Mouse (Mus musculus) G1E (cell line): ENCODE results near the gene Ppp2r5e. TPM values are rescaled to one million over a fixed set of nuclear protein-coding genes. Genes with fewer than 3 reads are reported as not detected.

Source experiments
- ATAC-seq: 2 replicates; pipeline ENCODE4 v1.8.0; 2016; ENCODE audit warnings: mild to moderate bottlenecking; ENCODE audit not compliant: insufficient number of reproducible peaks, poor library complexity, low FRiP score, severe bottlenecking; ENCODE audit errors: extremely low read depth
- DNase-seq: peaks from one replicate; pipeline ENCODE4 v3.0.0; 2012; ENCODE audit warnings: low spot score
- H3K27me3 ChIP-seq: 2 replicates; pipeline ENCODE4 v1.6.1; 2012; ENCODE audit warnings: mild to moderate bottlenecking, low read length, inconsistent platforms; ENCODE audit not compliant: insufficient read depth
- H3K36me3 ChIP-seq: replicated peaks from 2 replicates; pipeline ENCODE3; 2012; ENCODE audit warnings: mild to moderate bottlenecking, inconsistent platforms
- H3K4me1 ChIP-seq: 2 replicates; pipeline ENCODE4 v1.6.1; 2012; ENCODE audit warnings: low read depth, low read length, inconsistent platforms, mixed read lengths; ENCODE audit not compliant: insufficient read depth
- H3K4me3 ChIP-seq: 2 replicates; pipeline ENCODE4 v1.5.1; 2012; ENCODE audit warnings: low read depth, mild to moderate bottlenecking, inconsistent platforms, low read length, moderate library complexity, mixed read lengths
- H3K9me3 ChIP-seq: replicated peaks from 2 replicates; pipeline ENCODE4 v1.6.1; 2012; ENCODE audit warnings: inconsistent platforms
- CTCF ChIP-seq: IDR thresholded peaks from 2 replicates; pipeline ENCODE4 v1.5.1; 2012; ENCODE audit warnings: low read depth, low read length, inconsistent platforms, mixed read lengths
- GATA1 ChIP-seq: IDR thresholded peaks from 2 replicates; pipeline ENCODE4 v1.6.1; 2012; ENCODE audit warnings: borderline replicate concordance, low read length, inconsistent platforms, mixed read lengths
- GATA2 ChIP-seq: IDR thresholded peaks from 2 replicates; pipeline ENCODE4 v1.6.1; 2012; ENCODE audit warnings: low read depth, low read length, inconsistent platforms, borderline replicate concordance
- POLR2AphosphoS5 ChIP-seq: IDR thresholded peaks from 2 replicates; pipeline ENCODE4 v1.6.1; 2012; ENCODE audit warnings: low read depth, low read length, inconsistent platforms; ENCODE audit not compliant: insufficient replicate concordance
- TAL1 ChIP-seq: conservative IDR thresholded peaks from 2 replicates; pipeline ENCODE4 v1.6.1; 2012; ENCODE audit warnings: low read depth, low read length, inconsistent platforms, mixed read lengths
- polyA plus RNA-seq: library from polyadenylated mRNA; stranded (reverse); fragments of >175 nt; gene quantifications from 2 replicates; pipeline ENCODE4 v1.2.3, GENCODE M21; 2012
- total RNA-seq, 2 experiments: library from RNA; stranded (forward) in 1 of 2; stranded (reverse) in 1 of 2; fragments of 200-1000 nt in 1 of 2; fragments of >200 nt in 1 of 2; fragmentation: Nextera tagmentation in 1 of 2; gene quantifications; 2 replicates each; pipeline ENCODE4 v1.2.3; 2014 to 2017

Gene Ppp2r5e
- total RNA-seq (2014; fragmentation: Nextera tagmentation), result 69.2 and 111 TPM in 2 replicates
- 19.3 and 20.4 TPM in 2 replicates for total RNA-seq (2017)
- polyA plus RNA-seq, result 74.6 and 107 TPM in 2 replicates

DNA sequence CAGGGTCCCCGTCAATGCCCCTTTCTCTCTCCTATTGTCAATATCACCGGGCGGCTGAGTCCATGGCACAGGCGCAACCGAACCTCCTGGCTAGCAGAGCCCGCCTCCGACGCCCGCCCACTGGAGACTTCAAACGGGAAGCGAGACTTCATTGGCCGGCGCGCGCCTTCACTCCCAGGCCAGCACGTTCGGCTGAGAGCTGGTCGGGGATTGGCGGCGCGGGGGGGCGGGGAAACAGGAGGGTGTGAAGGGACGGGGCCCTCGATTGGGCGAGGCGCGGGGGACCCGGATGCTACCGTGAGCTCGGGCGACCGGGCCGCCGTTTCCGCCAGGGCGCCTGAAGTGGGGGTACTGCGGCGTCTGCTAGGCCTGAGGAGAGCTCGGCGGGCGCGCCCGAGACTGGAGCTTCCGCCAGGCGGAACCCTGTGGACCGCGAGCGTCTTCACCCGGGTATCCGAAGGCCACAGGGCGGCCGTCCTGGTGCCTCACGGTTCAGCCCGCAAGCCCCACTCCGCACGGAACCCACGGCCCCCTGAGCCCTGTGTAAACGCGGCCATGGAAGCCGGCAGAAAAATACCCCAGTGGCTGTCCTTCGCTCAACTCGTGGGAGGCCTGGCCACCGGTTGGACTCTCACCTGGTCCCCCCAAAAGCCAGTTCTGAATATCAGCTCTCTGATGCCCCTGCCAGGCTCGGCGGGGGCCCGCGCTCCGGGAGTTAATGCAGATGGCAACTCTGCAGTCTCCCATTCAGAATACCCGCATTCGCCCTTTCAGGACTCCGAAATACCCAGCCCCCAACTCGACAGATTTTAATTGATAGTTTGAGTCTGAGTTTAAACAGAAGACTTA, at the start of gene Ppp2r5e:
Gene Ppp2r5e, minus strand, starts transcription at position 92 of the 849 bp plus-strand sequence.
- H3K9me3 ChIP-seq, result no peaks in the 10 kb centered on the region
- H3K36me3 ChIP-seq, result peaks cover 22% of the 10 kb centered on the region
- ATAC-seq (peak; percentile 94), DNase-seq (peak; percentile 100)
- H3K4me1 ChIP-seq, result peaks cover 49% of the 10 kb centered on the region
- TF ChIP-seq TAL1 (no peak), CTCF (no peak), POLR2AphosphoS5 (no peak), GATA1 (no peak), GATA2 (no peak)
- H3K4me3 ChIP-seq, result peak within 1 kb of the TSS; percentile 97
- H3K27me3 ChIP-seq, result no peaks in the 10 kb centered on the region

DNA sequence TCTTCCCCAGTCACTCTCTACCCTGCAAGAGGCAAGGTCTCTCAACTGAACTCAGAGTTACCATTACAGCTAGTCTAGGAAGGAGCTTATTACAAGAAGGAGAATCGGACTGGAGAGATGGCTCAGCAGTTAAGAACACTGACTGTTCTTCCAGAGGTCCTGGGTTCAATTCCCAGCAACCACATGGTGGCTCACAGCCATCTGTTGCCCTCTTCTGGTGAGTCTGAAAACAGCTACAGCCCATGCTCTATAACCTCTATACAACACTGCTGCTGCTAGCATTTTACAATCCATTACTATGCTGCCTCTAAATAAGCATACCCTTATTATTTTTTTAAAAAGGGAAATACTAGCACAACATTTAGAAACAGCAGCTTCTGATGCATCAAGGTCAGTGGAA, 49.7 kb upstream of the Ppp2r5e start:
- ATAC-seq, result no peak
- no peak for DNase-seq
- Histone ChIP-seq H3K27me3 (no peaks in the 10 kb centered on the region), H3K36me3 (peaks cover 53% of the 10 kb centered on the region), H3K4me1 (peaks cover 2% of the 10 kb centered on the region; the same call in 1 of the 2 replicates), H3K4me3 (no peak overlapping the region), H3K9me3 (peaks cover 4% of the 10 kb centered on the region)
- TF ChIP-seq GATA1, result no peak
- TF ChIP-seq GATA2, result no peak
- no peak for TF ChIP-seq POLR2AphosphoS5
- no peak for TF ChIP-seq TAL1
- TF ChIP-seq CTCF, result no peak

DNA sequence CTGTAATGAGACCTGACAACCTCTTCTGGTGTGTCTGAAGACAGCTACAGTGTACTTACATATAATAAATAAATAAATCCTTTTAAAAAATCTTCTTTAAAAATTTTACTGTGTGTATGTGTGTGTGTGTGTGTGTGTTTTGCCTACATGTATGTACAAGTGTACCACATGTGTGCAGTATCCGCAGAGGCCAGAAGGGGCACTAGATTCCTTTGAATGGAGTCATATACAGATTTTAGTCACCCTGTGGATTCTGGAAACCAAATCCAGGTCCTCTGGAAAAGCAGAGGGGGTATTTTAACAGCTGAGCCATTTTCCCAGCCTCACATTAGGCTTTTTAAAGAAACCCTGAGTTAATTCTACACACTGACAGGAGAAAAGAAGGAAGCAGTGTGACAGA, 45.7 kb upstream of the Ppp2r5e start:
- Histone ChIP-seq H3K27me3 (no peaks in the 10 kb centered on the region), H3K4me1 (peaks cover 4% of the 10 kb centered on the region), H3K4me3 (no peak overlapping the region), H3K36me3 (peaks cover 37% of the 10 kb centered on the region), H3K9me3 (no peaks in the 10 kb centered on the region)
- TF ChIP-seq GATA2 (no peak), CTCF (no peak), GATA1 (no peak), POLR2AphosphoS5 (no peak), TAL1 (no peak)
- DNase-seq, result no peak
- no peak for ATAC-seq

DNA sequence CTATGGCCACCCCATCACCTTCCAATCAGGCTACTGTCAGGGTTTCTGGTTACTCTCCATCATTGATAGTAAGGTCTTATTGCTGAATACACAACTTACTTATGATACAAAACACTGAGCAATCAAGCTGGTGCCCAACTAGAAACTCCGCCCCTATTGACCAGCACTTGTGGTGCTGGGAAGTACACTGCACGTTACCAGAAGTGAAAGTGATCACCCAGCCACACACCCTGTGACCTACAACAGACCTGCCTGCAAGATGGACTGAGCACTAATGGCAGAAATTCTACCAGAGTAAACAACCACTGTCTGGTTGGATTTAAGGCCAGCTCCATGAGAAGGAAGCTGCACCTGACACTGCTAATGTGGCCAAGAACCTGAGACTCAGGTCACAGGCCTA, 42.3 kb upstream of the Ppp2r5e start:
- DNase-seq, result no peak
- H3K27me3 ChIP-seq, result no peaks in the 10 kb centered on the region
- no peak for ATAC-seq
- TF ChIP-seq GATA2 (no peak), CTCF (no peak), POLR2AphosphoS5 (no peak), TAL1 (no peak), GATA1 (no peak)
- peaks cover 11% of the 10 kb centered on the region for H3K4me1 ChIP-seq
- no peak overlapping the region for H3K4me3 ChIP-seq
- H3K9me3 ChIP-seq, result no peaks in the 10 kb centered on the region
- peaks cover 28% of the 10 kb centered on the region for H3K36me3 ChIP-seq

DNA sequence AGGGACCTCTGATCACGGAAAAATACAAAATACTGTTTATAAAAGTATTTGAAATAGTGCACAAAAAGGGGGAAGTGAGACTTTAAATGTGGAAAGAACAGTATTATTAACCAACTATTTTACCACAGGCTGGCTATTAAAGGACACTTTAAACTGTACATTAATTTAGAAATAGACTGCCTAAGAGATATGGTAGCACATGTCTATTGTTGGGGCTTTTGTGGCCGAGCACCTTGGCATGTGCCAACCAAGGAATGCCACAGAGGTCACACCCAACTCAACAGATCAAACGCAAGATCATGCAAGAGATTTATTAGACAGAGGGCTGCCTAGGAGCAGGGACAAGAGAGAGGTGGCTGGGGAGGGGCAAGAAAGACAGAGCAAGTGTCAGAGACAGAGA, 41.1 kb upstream of the Ppp2r5e start:
- H3K27me3 ChIP-seq, result no peaks in the 10 kb centered on the region
- H3K4me1 ChIP-seq, result peaks cover 11% of the 10 kb centered on the region
- ATAC-seq (no peak), DNase-seq (no peak)
- no peak overlapping the region for H3K4me3 ChIP-seq
- H3K9me3 ChIP-seq, result no peaks in the 10 kb centered on the region
- no peak for TF ChIP-seq POLR2AphosphoS5
- no peak for TF ChIP-seq TAL1
- TF ChIP-seq GATA1, result no peak
- no peak for TF ChIP-seq GATA2
- TF ChIP-seq CTCF, result no peak
- peaks cover 35% of the 10 kb centered on the region for H3K36me3 ChIP-seq

DNA sequence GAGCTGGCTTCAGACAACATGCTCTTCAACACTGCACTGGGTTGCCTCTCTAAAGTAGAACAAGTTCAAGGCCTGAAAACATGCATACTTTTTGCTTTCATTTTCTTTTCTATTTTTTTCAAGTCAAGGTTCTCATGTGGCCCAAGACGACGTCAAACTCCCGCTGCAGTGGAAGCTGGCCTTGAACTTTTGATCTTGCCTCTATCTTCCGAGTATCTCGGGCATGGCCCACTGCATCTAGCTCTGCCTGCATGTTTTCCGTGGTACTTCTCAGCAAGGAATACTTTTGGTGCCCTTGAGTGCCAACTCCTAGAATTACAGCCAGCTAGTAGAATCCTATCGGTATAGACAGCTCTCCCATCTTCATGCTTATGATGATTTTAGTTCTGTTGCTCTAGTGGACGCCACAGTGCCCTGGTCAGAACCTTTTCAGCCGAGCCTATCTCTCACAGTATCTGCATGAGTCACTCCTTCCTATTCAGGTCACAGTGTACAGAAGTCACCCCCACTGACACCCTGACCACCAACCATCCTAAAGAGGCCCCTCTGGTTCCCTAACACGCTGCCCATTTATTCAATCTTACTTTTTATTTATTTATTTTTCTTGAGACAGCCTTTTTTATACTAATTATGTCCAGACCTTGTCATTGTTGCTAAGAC, 39.9 kb upstream of the Ppp2r5e start:
- H3K4me1 ChIP-seq, result peaks cover 11% of the 10 kb centered on the region
- H3K27me3 ChIP-seq, result no peaks in the 10 kb centered on the region
- H3K36me3 ChIP-seq, result peaks cover 43% of the 10 kb centered on the region
- ATAC-seq (no peak), DNase-seq (no peak)
- TF ChIP-seq POLR2AphosphoS5 (no peak), CTCF (no peak), TAL1 (no peak), GATA2 (no peak), GATA1 (no peak)
- H3K9me3 ChIP-seq, result no peaks in the 10 kb centered on the region
- no peak overlapping the region for H3K4me3 ChIP-seq
